Mouse (Mus musculus) myocyte (in vitro differentiated cells): ENCODE results near the gene Kat2b.

ENCODE experiments used
- E2F4 ChIP-seq: IDR thresholded peaks from one replicate; pipeline ENCODE4 v1.6.1; 2011; ENCODE audit warnings: mild to moderate bottlenecking, control low read depth, moderate library complexity; ENCODE audit not compliant: insufficient read depth
- MAX ChIP-seq: IDR thresholded peaks from one replicate; pipeline ENCODE4 v1.6.1; 2011; ENCODE audit warnings: low read depth, mild to moderate bottlenecking, control low read depth
- MYOG ChIP-seq, 3 experiments: IDR thresholded peaks; one replicate each; pipeline ENCODE4 v1.6.1; 2011; ENCODE audit warnings: control low read depth in 2 of 3, low read depth in 2 of 3, mild to moderate bottlenecking in 2 of 3; ENCODE audit not compliant: insufficient read length in 2 of 3, control insufficient read depth in 1 of 3, insufficient read depth in 1 of 3
- POLR2A ChIP-seq: IDR thresholded peaks from one replicate; pipeline ENCODE4 v1.6.1; 2011; ENCODE audit warnings: low read depth, mild to moderate bottlenecking, control low read depth, moderate library complexity; ENCODE audit not compliant: insufficient read length

DNA sequence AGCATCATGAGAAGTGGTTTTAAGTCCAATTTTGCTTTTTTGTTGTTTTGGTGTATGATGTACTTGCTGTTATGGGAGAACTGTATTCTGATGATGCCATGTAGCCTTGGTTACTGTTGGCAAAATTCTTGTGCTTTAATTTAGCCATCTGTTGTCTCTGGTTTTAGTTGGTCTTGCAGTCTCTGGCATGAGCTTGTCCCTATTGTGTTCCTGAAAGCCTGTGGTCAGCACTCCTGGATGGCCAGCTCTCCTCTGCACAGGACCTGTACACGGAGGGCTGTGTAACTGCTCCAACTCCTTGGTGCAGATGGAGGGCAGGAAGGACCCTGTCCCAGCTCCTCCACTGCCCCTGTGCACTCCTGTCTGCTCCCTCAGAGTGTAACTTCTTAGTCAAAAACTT lies 151.8 kb downstream of the Kat2b start:
- TF ChIP-seq MYOG (IDR thresholded peaks at IDR 0.05; ENCODE audit: control insufficient read depth in 1 of 3, insufficient read depth in 1 of 3, insufficient read length in 2 of 3, low read depth in 2 of 3), result no peak
- TF ChIP-seq MAX, result no peak
- no peak for TF ChIP-seq E2F4
- no peak for TF ChIP-seq POLR2A
